Mouse (Mus musculus) spleen, adult 2 months (tissue): ENCODE results near the gene Vinac1. TPM values are rescaled to one million over a fixed set of nuclear protein-coding genes. Genes with fewer than 3 reads are reported as not detected.

Experiments
- DNase-seq, 2 experiments: peaks; one replicate each; pipeline versions ENCODE4 v3.0.0 to v3.0.0-alpha.2; 2012 to 2021; ENCODE audit warnings: low spot score in 2 of 2, low read depth in 1 of 2
- H3K27ac ChIP-seq: fragments of 200-500 bp; 2 replicates; pipeline ENCODE4 v1.5.1; 2012; ENCODE audit warnings: low read length, inconsistent platforms; ENCODE audit not compliant: insufficient read depth
- H3K27me3 ChIP-seq: fragments of 200-500 bp; 2 replicates; pipeline ENCODE4 v1.6.1; 2012; ENCODE audit warnings: mild to moderate bottlenecking, moderate library complexity, low read length, inconsistent platforms; ENCODE audit not compliant: control insufficient read depth, insufficient read depth
- H3K36me3 ChIP-seq: fragments of 200-500 bp; 2 replicates; pipeline ENCODE4 v1.6.1; 2012; ENCODE audit warnings: mild to moderate bottlenecking, low read length, inconsistent platforms; ENCODE audit not compliant: control insufficient read depth, insufficient read depth
- H3K4me1 ChIP-seq: fragments of 200-500 bp; 2 replicates; pipeline ENCODE4 v1.6.1; 2011; ENCODE audit warnings: inconsistent platforms; ENCODE audit not compliant: control insufficient read depth, insufficient read depth, insufficient read length
- H3K4me3 ChIP-seq: fragments of 200-500 bp; 2 replicates; pipeline ENCODE4 v1.5.1; 2011; ENCODE audit warnings: mild to moderate bottlenecking, inconsistent platforms; ENCODE audit not compliant: insufficient read depth, insufficient read length; ENCODE audit errors: extremely low read depth
- CTCF ChIP-seq: fragments of 200-500 bp; IDR thresholded peaks from 2 replicates; pipeline ENCODE4 v1.5.1; 2011; ENCODE audit warnings: mild to moderate bottlenecking, inconsistent platforms; ENCODE audit not compliant: insufficient read depth, insufficient read length, insufficient replicate concordance; ENCODE audit errors: extremely low read depth
- POLR2A ChIP-seq: fragments of 200-500 bp; IDR thresholded peaks from 2 replicates; pipeline ENCODE4 v1.6.1; 2011; ENCODE audit warnings: low read depth, low read length, inconsistent platforms
- WGBS: fragments of 180-500 bp; shearing (Covaris S2); methylation state at CpG from one replicate; pipeline ENCODE4 v1.1.7; 2018; 5-methylcytosine and 5-hydroxymethylcytosine counted together
- polyA plus RNA-seq: library from polyadenylated mRNA; depleted of rRNA; stranded (reverse); fragments of >200 nt; gene quantifications from 2 replicates; pipeline ENCODE4 v1.2.3, GENCODE M21; 2012

The Vinac1 gene
- polyA plus RNA-seq, 1 experiment: not detected

- Histone ChIP-seq H3K27ac (no peak overlapping the region), H3K27me3 (no peaks in the 10 kb centered on the region), H3K4me3 (no peak overlapping the region), H3K4me1 (no peaks in the 10 kb centered on the region), H3K36me3 (no peaks in the 10 kb centered on the region; the same call in 1 of the 2 replicates)
- WGBS: 86% methylated on average over 13 of the region's 13 CpGs
- DNase-seq: no peak
- TF ChIP-seq CTCF: no peak
- TF ChIP-seq POLR2A: no peak
Measured at GRCm38 (mm10) chr2:129081097-129081496, 33.1 kb upstream of the Vinac1 start.

- no peaks in the 10 kb centered on the region for H3K27me3 ChIP-seq
- DNase-seq: no peak
Measured at GRCm38 (mm10) chr2:129079194-129079593, 31.2 kb upstream of the Vinac1 start.

GRCm38 (mm10) chr2:129078313-129078712, 30.3 kb upstream of the Vinac1 start:
- 91% methylated on average over 3 of the region's 3 CpGs for WGBS
- Histone ChIP-seq H3K36me3 (no peaks in the 10 kb centered on the region; the same call in 1 of the 2 replicates), H3K27ac (no peak overlapping the region), H3K27me3 (no peaks in the 10 kb centered on the region), H3K4me1 (no peaks in the 10 kb centered on the region), H3K4me3 (no peak overlapping the region)
- peak in 1 of 2 experiments; percentile 24 for DNase-seq
- TF ChIP-seq CTCF (no peak), POLR2A (no peak)

More at GRCm38 (mm10) chr2:129079194-129079593, 31.2 kb upstream of the Vinac1 start:
- TF ChIP-seq CTCF: no peak
- no peak for TF ChIP-seq POLR2A
- Histone ChIP-seq H3K27ac (no peak overlapping the region), H3K4me3 (no peak overlapping the region), H3K4me1 (no peaks in the 10 kb centered on the region), H3K36me3 (no peaks in the 10 kb centered on the region; the same call in 1 of the 2 replicates)
- WGBS: 84% methylated on average over 2 of the region's 2 CpGs

- no peak for TF ChIP-seq CTCF
- TF ChIP-seq POLR2A: no peak
- DNase-seq: no peak
- no peaks in the 10 kb centered on the region for H3K36me3 ChIP-seq
- 91% methylated on average over 3 of the region's 3 CpGs for WGBS
- H3K4me1 ChIP-seq: peaks cover 3% of the 10 kb centered on the region; the same call in 1 of the 2 replicates
- no peak overlapping the region for H3K4me3 ChIP-seq
- no peaks in the 10 kb centered on the region for H3K27me3 ChIP-seq
- no peak overlapping the region for H3K27ac ChIP-seq
Measured at GRCm38 (mm10) chr2:129070296-129070695, 22.3 kb upstream of the Vinac1 start.

GRCm38 (mm10) chr2:129066326-129066725, 18.4 kb upstream of the Vinac1 start:
- Histone ChIP-seq H3K4me3 (peak overlapping the region; percentile 79), H3K27ac (no peak overlapping the region), H3K27me3 (no peaks in the 10 kb centered on the region), H3K36me3 (no peaks in the 10 kb centered on the region), H3K4me1 (peaks cover 3% of the 10 kb centered on the region; the same call in 1 of the 2 replicates)
- TF ChIP-seq POLR2A (no peak), CTCF (no peak)
- WGBS: 2% methylated on average over 20 of the region's 20 CpGs
- DNase-seq: peak in 1 of 2 experiments; percentile 7

- Histone ChIP-seq H3K36me3 (no peaks in the 10 kb centered on the region), H3K27ac (no peak within 1 kb of the TSS)
Measured at GRCm38 (mm10) chr2:129065437-129066282, 17.7 kb upstream of the Vinac1 start, which contains the start of gene Ttl. Gene Ttl (plus strand): TSS chr2:129065942.

More at GRCm38 (mm10) chr2:129065437-129066282, 17.7 kb upstream of the Vinac1 start, which contains the start of gene Ttl:
- Histone ChIP-seq H3K27me3 (no peaks in the 10 kb centered on the region), H3K4me3 (peak within 1 kb of the TSS; percentile 79), H3K4me1 (peaks cover 3% of the 10 kb centered on the region; the same call in 1 of the 2 replicates)
- TF ChIP-seq POLR2A: no peak
- TF ChIP-seq CTCF: no peak
- DNase-seq: peak; percentile 32 to 73
- 3% methylated on average over 62 of the region's 62 CpGs for WGBS
